Mouse (Mus musculus) layer of hippocampus, adult 2 months (tissue): ENCODE measurements around the gene Chrna3. TPM values are rescaled to one million over a fixed set of nuclear protein-coding genes. Genes with fewer than 3 reads are reported as not detected.

ENCODE experiments used
- DNase-seq, 2 experiments: peaks; one replicate each; pipeline ENCODE4 v3.0.0; 2022; ENCODE audit warnings: low spot score in 2 of 2
- H3K27ac ChIP-seq: fragments of 200-600 bp; 2 replicates; pipeline ENCODE4 v1.8.1; 2022
- H3K4me3 ChIP-seq: fragments of 200-600 bp; 2 replicates; pipeline ENCODE4 v1.8.1; 2022; ENCODE audit warnings: mild to moderate bottlenecking
- CTCF ChIP-seq: fragments of 200-600 bp; conservative IDR thresholded peaks from 2 replicates; pipeline ENCODE4 v1.8.1; 2022; ENCODE audit warnings: antibody characterized with exemption, mild to moderate bottlenecking, moderate library complexity
- total RNA-seq, 2 experiments: library from RNA; stranded (reverse); gene quantifications; 2 replicates each; pipeline ENCODE4 v1.2.3; 2021

The Chrna3 gene
- total RNA-seq, 2 experiments from 2014 or later = 0.17 to 0.18 TPM

DNA sequence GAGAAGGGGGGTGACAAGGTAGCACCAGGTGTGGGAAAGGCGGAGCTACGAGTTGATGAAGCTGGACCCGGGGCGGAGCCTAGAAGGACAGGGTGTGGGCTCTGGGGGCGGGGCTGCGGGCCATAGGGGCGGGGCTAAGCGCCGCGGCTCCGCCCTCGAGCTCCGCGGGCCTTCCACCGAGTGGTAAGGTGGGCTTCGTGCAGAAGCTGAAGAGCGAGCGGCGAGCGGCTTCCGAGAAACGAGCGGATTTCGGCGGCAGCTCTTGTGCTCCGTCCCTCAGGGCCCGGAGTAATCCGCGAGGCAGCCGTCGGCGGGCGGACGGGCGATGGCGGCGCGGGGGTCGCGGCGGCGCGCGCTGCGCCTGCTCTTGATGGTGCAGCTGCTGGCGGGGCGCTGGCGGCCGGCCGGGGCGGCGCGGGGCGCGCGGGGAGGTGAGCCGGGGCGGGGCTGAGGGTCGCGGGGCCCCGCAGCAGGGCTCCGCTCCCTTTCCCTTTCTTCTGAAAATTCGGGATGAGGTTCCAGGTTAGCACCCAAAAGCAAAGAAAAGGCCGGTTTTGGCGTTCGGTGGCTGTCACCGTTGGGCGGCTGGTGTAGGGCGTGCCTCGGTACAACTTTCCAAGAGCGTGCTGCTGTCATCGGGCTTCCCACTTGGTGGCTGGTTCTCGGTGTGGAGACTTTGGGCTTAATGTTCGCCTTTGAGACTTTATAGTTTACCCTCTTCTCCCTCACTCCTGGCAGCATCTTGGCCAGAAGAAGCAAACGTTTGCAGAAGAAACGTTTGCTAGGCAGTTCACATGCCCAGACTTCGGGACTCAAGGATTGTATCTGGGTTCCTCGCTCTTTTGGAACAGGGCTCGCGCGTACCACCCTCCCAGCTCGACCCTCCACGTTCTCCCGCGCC is 44.8 kb downstream of the Chrna3 start:
- DNase-seq = peak in 1 of 2 experiments; percentile 17
- TF ChIP-seq CTCF = no peak
- no peak overlapping the region for H3K27ac ChIP-seq

DNA sequence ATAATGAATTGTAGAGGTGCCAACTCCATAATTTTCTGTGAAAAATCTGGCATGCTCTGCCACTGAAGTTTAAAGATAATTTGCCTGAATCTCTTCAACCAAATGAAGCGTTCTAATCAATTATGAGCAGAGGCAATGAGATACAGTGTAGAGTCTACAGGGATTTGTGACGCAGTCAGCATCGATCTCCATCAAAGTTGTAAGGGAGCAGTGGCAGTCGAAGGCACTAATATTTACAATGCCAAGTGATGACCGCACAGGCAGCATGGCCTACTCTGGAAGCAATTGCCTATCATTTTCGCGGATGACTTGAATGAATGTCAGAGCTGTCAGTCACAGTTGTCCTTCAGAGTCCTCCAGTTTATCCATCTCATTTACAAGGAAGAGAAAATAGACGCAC is 45.7 kb downstream of the Chrna3 start, which contains the start of gene Chrna5:
Chrna5 (plus strand) TSS at position 207 of the 400 bp plus-strand sequence.
- DNase-seq = no peak
- Histone ChIP-seq H3K4me3 (peak within 1 kb of the TSS; percentile 53), H3K27ac (no peak within 1 kb of the TSS)
- TF ChIP-seq CTCF = no peak

More for the DNA sequence above, 44.8 kb downstream of the Chrna3 start:
- peak overlapping the region; percentile 53 for H3K4me3 ChIP-seq

DNA sequence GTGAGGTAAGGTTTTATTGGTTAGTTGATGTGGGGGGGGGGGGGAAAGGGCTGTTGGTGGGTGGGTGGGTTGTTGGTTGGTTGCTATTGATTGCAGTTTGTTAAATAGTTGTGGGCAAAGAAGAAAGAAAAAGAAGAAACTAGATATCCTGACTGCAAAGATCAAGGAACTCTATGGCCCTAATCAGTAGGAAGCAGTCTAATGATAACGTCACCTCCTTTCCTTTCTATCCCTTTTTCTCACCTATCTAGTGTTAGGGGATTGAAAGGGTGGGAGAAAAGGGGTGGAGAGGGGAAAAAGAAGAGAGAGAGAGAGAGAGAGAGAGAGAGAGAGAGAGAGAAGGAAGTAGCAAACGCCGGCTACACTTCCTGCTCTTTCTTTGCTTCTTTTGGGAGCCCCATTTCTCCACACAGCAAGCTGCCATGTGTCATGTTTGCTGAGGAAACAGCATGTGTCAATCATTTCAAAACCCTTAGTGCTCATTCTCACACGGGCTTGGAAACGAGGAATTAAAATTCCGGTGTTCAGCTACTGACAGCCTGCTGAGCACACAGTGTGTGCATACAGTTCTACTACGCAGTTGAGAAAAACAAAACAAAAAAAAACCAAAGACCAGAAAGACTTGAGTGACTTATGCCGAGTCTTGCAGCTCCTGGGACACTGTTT is 56.3 kb downstream of the Chrna3 start:
- DNase-seq = no peak
- Histone ChIP-seq H3K4me3 (no peak overlapping the region), H3K27ac (no peak overlapping the region)
- no peak for TF ChIP-seq CTCF

DNA sequence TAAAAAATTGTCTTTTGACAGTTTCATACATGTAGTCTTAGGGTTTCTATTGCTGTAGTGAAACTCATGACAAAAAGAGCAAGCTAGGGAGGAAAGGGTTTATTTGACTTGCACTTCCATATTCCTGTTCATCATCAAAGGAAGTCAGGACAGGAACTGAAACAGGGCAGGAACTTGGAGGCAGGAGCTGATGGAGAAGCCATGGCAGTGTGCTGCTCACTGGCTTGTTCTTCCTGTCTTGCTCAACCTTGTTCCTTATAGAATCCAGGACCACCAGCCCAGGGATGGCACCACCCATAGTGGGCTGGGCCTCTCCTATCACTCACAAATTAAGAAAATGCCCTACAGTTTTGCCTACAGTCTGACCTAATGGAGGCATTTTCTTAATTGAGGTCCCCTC is 62.7 kb downstream of the Chrna3 start:
- Histone ChIP-seq H3K27ac (no peak overlapping the region), H3K4me3 (no peak overlapping the region)
- DNase-seq = no peak
- TF ChIP-seq CTCF = no peak

DNA sequence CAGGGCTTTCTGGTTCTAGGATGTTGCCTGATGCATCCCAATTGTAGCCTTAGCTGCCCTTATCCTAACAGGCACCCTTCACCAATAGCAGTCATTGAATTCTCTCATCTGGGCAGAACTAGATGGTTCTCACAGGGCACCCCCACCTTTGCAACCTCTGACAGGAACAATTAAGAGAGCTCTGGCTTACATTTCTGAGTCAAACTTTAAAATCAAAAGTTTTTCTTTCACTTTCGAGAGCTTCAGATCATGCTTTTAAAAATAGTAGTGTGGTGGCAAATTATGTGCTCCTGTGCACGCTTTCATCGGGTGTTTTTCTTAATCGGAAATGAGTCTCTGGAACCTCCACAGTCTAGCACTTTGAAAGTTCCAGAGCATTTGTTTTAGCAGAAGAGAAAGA is 65.3 kb downstream of the Chrna3 start:
- no peak for DNase-seq
- Histone ChIP-seq H3K27ac (no peak overlapping the region), H3K4me3 (no peak overlapping the region)
- TF ChIP-seq CTCF = no peak

Other genes starting within 250 kb of the Chrna3 start
- gene Ireb2, start 162.8 kb downstream of the Chrna3 start, total RNA-seq = 10 to 100 TPM; 51.7 to 53.4 TPM
- gene Hykk, start 109.3 kb downstream of the Chrna3 start, total RNA-seq = 1 to 10 TPM; 3.0 to 3.1 TPM
- 100 to 1,000 TPM; 127 to 136 TPM for gene Psma4, start 75.8 kb downstream of the Chrna3 start, total RNA-seq
- gene AY074887, start 75.6 kb downstream of the Chrna3 start, total RNA-seq = not detected
- 1 to 10 TPM; 7.4 to 7.8 TPM for gene Chrna5, start 45.7 kb downstream of the Chrna3 start, total RNA-seq
- under 1 TPM in 1 of 2 experiments, not detected in 1; 0.10 TPM for gene Chrnb4, start 22.2 kb upstream of the Chrna3 start, total RNA-seq
- gene Ube2q2, start 122.3 kb upstream of the Chrna3 start, total RNA-seq = 10 to 100 TPM; 58.0 to 65.8 TPM
- 10 to 100 TPM; 31.0 to 36.0 TPM for gene Fbxo22, start 182.4 kb upstream of the Chrna3 start, total RNA-seq